Mouse (Mus musculus) thymus, postnatal 0 days (tissue): ENCODE measurements around the gene Ly6g6c. TPM values are rescaled to one million over a fixed set of nuclear protein-coding genes. Genes with fewer than 3 reads are reported as not detected.
"Not testable (repeated sequence)": the region's sequence is repeated elsewhere in the genome, so short reads cannot be mapped to it uniquely, and the experiment has no call there.

Experiments
- DNase-seq: peaks from one replicate; pipeline ENCODE4 v3.0.0-alpha.2; 2015; ENCODE audit warnings: low spot score
- polyA plus RNA-seq: library from polyadenylated mRNA; unstranded; fragments of >200 nt; fragmentation: Nextera tagmentation; extraction: Ambion mirVana; gene quantifications from 2 replicates; pipeline ENCODE4 v1.2.1, GENCODE M21; 2015

Gene Ly6g6c
- polyA plus RNA-seq, 1 experiment from 2014 or later = 0.57 TPM

DNA sequence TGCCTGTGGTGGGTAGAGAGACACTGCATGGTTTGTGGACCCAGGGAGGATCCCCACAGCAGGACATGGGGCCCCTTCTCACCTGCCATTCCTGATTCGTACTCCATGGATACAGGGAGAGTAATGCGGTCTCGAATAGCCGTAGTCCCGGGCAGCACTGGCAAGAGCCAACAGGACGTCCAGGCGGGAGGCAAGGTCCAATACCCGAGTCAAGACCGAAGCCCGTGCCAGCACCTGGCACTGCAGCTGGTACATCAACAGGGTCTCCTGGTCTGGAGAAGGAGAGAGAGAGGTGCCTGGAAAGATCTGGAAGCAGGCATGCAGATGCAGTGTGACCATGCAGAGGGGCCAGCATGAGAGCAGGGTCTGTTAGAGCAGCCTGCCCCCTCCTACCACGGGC is 33.9 kb upstream of the Ly6g6c start:
- DNase-seq = no peak

DNA sequence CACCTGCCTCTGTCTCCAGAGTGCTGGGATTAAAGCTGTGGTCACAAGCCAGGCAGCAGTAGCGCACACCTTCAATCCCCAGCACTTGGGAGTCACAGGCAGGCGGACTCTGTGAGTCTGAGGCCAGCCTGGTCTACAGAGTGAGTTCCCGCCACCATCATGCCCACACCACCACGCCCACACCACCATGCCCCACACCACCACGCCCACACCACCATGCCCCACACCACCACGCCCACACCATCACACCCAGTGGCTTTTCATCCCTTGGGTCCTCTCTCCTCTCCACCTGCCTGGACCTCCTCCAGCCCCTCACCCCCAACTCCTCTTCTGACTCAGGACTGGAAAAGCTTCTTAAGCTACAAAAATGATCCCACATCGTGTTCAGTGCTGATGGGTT is 33.3 kb upstream of the Ly6g6c start:
- no peak for DNase-seq

DNA sequence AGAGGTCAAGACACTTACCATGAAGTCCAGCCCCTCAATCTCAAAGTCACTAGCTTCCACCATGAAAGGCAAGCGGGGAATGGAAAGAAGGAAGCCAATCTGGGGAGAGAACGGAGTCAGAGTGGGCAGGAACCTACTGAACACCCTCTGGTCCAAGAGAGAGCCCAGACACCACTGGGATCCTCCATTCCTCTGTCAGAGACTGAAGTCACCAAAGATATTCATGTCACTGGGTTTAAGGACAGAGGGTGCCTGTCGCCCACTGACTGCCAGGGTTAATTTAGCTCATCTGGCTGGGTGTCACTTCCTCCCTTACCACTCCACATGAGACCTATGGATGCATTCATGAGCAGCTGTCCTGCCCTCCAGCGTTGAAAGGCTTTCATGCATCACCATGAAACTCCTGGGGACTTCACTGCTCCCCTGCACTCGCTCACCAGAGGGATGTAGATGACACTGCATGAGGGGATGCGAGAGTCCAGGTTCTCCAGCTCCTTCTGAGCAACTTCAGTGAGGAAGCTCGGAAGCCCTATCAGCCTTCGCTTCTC is 32.8 kb upstream of the Ly6g6c start:
- peak; percentile 20 for DNase-seq

DNA sequence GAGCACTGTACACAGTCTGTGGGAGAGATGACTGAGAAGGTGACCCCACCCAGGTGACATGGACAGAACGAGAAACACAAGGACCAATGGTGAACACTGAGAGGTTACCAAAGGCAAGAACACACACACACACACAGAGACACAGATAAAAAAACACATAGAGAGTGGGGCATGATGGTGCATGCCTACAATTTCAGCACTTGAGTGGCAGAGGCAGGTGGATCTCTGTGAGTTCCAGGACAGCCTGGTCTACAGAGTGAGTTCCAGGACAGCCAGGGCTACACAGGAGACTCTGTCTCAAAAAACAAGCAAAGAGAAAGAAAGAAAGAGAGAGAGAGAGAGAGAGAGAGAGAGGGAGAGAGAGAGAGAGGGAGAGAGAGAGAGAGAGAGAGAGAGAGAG is 31.5 kb upstream of the Ly6g6c start:
- not testable (repeated sequence) for DNase-seq

DNA sequence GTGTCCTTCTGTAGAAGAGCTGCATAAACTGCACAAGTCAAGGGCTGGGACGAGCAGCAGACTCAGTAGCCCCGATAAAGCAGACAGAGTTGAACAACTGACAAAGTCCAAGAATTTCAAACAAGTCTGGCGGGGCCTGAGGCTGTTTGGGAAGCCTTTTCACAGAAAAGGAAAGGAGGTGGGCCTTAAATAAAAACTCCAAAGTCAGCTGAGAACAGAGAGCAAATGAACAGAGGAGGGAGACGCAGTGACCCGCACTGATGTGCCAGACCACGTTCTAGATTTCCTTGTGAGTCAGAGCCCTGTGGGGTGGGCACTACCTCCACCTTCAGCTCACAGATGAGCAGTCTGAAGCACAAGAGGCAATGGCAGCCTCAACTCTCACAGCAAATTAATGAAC is 30.3 kb upstream of the Ly6g6c start:
- no peak for DNase-seq

DNA sequence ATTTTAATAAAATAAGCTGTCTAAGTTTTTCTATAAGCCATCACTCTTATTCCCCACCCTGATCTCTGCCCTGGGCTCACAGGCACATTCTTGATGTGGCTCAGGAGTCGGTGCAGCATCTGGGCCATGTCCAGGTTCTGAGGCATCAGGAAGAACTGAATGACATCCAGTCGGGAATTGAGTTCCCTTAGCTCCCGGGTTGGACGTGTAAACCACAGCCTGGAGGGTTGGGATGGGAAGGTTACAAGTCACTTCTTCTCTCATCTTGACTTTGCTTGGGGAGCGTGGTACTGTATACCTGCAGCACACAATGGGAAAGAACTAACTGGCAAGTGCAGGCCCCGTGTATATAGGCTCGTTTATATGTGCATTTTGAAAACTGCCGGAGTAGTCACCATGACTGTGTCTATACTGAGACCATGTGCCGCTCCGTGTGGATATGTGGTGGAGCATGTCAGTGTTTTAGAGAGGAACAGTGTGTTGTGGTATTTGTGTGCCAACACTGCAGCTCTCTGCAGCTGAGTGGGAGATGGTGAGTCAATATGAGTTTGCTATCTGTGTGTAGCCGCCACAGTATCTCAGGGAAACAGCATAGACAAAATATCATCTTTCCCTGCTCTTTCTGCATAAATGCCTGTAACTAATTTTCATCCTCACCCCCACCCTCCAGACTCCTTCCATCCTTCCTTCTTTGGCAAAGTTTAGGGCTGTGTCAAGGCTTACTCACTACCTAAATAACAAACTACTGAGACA is 25.9 kb upstream of the Ly6g6c start:
- DNase-seq = no peak

DNA sequence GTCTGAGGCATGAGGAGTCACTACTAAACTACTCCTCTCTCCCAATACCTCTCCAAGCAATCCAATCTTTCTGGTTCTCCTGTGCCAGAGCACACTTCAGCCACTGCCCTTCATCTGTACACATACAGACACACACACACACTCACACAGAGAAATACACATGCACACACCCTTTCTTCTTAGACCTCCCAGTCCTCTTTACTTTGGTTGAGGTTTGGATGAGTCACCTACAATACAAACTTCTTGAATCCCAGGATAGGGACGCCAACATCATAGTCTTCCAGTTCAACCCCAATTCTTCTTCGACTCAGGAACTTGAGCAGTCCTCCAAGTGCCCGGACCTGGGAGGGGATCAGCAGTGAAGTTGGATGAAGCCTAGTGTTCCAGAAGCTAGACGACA is 21.4 kb upstream of the Ly6g6c start:
- no peak for DNase-seq

DNA sequence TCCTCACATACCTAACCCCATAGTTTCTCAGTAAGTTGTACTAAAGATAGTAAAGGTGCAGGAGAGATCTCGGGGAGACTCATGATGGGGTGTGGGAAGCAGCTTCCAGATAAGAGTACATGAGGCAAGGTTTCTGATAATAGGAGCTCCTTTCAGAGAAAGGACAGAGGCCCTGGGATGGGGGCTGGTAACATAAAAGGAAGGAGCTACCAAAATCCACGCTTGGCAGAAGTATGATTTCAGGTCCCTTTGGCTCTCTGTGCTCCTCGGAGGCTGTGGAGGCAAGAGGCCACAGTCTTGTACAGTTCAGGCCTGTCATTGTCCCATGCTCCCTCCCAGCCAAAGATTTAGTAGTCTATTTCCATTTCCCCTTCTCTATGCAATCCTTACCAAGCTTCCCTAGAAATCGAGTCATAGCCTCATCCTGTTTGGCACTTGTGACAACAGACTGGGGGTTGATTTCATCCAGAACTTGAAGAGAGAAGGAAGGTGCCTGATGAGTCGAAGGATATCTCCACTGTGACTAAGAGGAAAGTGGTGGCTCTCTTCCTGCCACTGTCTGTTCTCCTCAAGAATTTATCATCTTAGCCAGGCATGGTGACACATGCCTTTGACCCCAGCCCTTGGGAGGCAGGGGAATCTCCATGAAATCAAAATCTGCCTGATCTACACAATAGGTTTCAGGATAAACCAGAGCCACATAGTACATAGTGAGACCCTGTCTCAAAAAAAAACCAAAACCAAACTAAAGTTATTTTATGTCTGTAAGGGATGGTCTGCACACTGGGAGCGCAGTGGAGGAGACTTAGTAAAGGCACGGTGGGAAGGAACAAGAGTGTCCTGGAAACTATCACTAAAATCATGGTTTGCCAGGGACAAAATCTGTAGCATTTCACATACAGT is 20.0 kb upstream of the Ly6g6c start:
- DNase-seq = no peak

DNA sequence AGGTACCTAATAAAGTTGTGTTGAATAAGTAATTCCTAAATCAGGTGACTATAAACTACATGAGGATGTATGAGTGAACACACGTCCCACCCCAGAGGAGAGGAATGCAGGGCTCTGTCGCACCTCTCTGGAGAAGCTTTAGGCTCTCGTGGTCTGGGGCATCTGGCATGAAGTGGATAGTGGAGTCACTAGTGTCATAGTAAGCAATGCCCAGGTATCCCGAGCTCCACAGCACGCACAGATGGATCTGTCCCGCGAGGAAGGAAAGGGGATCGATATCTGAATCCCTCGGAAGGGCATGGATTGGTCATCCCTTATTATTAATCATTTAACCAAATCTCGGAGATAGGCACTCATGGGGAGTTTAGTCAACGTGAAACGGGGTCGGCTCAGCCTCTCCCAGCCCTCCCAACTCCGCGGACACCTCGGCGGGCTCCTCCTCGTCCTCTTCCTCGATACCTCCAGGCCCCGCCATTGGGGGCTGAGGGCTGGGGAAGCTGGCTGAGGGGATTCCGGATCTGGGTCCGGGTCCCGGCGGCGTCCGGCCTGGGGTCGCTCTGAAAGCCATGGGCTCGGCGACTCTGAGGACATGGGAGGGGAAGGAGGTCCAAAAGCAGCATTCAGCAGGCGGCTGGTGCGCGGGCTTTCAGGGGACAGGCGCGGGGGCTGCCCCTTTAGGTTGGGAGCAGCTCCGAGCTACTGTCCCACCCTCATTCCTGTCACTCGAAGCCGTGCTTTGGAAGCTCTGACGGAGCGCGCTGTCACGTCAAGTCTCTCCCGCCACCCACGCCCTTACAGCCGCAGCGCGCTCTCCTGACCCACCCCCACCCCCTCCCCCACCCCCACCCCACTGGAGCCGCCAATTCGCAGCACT is 19.1 kb upstream of the Ly6g6c start:
- no peak for DNase-seq

DNA sequence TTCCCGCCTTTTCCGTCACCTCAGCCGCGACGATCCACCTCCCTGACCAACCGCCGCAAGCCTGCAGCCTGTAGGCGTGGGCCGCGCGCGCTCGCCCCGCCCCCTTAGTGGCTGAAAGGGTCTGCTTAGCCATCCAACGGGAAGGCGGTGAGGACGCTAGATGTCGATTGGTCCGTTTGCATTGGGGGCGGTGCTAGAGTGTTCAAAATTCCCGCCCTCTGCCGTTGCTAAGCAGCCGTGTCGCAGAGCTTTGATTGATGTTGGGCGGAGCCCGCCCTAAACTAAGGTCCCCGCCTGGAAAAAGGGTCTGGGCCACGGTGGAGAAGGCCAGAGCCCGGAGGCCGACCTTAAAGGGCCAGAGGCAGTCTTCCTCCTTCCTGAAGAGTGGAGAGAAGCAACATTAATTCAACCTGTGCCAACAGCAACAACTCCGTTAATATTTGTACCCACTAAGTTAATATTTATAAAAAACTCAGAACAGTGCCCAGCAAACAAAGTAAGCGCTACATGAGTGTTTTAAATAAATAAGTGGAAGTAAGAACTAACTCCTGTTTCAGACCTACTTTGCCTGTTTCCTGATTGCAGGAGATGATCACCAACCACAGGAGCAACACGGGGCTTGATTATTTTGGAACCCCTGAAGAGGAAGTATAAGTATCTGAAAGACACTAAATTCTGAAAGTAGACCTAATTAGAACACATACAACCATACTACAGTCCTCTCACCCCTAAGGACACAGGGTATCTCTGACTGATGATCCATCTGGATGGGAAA is 18.3 kb upstream of the Ly6g6c start, which contains the start of gene Msh5:
Gene Msh5, minus strand, starts transcription at position 65 of the 775 bp plus-strand sequence.
- peak; percentile 98 for DNase-seq

DNA sequence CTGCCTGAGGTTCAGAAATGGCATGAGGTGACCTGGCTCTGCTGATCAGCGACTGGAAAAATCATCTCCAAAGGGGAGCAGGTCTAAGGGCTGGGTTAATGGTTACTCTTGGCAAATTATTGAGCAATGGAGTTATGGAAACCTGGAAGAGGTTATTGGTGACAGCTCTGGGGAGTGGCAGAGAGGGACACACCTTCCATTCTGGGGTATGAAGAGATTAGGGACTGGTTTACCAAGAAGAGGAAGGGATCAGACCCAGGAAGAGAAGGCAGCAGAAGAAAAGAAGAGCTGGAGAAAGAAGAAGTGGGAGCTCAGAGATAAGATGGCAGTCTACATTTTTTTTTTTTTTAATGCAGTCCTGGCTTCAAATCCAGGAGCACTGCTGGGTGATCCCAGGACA is 17.5 kb upstream of the Ly6g6c start:
- DNase-seq = no peak

DNA sequence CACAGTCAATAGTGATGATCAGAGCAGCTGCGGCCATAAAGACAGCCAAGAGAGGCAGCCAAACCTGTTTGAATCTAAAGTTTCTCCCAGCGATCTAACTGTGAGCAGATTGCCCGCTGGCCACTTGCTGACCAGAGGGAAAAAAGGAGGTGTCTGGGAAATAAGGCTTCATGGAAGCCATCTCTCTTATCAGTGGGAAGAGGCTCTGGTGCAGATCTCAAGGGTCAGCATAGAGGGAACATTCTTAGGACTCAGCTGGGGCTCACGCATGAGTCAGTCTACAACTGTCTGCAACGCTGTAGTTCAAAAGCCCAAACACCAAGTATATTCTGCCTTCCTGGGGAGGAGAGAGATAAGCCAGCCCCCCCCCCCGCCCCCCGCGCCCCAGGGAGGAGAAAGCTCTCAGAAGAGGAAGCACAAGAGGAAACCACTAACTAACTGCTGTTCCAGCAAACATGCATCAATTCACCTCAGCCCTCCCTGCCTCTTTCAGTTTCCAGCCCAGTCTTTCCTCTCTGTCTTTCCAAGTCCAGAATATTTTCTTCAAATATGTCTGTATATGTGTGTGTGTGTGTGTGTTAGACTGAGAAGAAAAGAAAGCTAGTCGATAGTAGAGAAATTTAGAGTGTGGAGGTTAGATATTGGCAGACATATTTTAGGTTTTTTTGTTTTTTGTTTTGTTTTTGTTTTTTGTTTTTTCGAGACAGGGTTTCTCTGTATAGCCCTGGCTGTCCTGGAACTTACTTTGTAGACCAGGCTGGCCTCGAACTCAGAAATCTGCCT is 16.8 kb upstream of the Ly6g6c start:
- peak; percentile 70 for DNase-seq

DNA sequence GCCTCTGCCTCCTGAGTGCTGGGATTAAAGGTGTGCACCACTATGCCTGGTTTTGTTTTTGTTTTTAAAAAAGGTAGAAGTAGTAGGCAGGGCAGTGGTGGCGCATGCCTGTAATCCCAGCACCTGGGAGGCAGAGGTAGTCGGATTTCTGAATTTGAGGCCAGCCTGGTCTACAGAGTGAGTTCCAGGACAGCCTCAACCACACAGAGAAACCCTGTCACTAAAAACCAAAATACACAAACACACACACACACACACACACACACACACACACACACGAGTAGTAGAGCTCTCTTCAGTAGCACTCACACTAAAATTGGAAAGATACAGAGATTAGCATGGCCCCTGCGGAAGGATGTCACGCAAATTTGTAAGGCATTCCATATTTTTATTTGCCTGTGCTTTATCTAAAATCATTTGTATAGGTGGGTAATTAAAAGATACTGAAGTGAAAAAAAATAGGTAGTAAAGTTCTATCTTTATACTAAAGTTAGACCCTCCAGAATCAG is 16.2 kb upstream of the Ly6g6c start:
- DNase-seq = no peak

DNA sequence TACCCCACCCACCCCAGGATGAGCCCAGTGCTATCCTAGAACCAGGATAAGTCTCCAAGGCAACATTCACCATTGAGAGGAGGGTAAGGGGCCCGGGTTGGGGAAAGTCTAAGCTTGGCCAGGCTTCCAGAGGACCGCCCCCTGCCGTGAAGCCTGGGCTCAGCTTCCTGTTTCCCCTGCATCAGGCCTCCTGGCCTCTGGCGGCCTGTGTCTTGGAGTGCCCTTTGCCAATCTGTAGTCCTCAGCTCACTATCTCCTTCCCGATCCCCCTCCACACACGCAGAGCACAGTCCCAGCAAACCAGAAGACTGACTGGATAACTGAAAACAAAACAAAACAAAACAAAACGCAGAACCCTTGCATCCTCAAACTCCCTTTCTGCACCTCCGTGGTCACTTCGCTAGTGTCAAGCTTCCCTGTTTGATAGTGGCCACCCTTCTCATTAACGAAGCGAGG is 15.6 kb upstream of the Ly6g6c start, which contains the start of gene Clic1:
Gene Clic1, plus strand, starts transcription at position 406 of the 456 bp plus-strand sequence.
- peak; percentile 61 for DNase-seq

DNA sequence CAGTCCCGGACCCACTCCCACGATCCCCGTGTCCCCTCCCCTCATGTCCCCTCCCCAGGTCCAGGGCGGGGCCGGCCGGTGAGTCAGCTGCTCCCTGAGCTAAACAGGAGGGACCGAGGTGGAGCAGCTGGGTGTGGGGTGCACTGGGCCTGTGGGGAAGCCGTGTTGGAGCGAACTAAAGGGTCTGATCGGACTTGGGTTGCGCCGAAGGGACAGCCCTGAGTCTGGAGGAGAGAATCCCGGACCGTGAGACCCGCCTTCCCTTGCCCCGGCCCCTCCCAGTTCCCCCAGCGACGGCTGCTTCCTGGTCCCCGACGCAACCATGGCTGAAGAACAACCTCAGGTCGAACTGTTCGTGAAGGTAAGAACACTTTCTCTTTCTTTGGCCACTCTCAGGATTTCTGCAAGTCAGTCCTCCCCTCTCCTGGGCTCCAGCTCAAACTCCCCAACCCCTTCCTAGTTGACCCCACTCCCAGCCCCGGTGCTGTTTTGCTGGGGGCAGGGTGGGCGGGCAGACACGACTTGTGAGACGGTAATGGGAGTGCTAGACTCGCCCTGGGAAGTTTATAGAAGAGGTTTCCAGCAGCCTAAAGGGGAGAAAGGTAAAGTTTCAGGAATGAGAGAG is 14.9 kb upstream of the Ly6g6c start:
- DNase-seq = peak; percentile 63

DNA sequence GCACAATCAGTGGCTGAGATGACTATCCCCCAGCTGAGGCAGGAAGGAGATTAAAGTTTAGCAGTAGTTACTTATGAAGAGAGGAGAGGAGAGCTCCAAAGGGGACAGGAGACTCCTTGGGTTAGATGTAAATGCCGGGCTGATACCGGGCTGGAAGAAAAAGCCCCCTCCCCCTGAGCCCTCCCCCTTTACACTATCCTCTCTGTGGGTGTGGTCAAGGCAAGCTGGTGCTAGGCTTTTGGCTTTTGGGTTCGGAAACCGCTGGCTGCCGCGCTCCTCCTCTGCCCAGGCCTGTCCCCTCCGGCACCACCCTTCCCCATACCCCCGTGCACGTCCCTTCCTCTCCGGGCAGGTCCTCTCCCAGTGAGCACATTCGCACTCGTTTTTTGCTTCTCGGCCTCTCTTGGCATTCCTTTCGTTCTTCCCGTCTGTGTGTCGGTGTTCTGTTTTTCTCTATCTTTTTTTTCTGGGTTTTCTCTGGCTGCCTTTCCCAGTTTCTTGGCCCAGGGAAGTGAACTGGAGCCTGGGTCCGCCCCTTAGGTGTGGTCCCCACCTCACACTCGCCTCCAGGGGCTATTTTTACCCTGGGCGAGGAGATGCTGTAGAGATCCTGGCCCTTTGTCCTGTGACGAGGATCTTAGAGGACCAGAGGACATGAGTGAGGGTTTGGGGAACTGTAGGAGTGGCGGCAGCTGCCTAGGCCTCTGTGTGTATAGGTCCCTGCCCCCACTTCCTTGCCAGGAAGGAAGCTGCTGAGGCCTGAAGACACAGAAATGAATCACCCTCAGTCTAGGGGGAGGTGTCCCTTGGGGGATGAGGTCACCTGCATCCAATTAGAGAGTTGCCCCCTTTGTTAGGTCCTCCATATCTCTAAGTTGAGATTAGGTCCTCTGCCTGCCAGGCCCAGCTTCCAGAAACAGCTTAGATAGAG is 13.8 kb upstream of the Ly6g6c start:
- peak; percentile 81 for DNase-seq

DNA sequence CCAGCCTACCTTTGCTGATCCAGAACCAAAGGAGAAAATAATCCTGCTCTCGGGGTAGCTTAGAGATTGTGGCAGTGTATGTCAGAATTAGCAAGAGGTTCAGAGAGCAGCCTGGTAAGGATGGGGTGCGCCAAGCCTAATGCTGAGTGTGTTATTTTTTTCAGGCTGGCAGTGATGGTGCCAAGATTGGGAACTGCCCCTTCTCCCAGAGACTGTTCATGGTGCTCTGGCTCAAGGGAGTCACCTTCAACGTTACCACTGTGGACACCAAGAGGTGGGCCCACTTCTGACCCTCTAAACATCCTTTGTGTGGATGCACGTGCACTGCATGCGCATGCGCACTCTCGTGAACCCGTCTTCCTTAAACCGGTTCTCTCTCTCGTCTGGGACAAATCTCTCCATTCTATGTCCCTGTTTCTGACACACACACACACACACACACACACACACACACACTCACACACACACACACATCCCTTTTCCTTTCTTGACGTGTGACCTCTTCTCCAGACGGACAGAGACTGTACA is 12.9 kb upstream of the Ly6g6c start:
- no peak for DNase-seq
